Mouse (Mus musculus) heart, postnatal 36 days (tissue): ENCODE measurements at regions not wholly inside any gene's neighbourhood (a gene's known extent, or its start where the extent isn't known, plus 50 kb on each side); places are given as distances from the start of the nearest gene placed in this dataset.

Source experiments
- DNase-seq, 2 experiments: peaks; one replicate each; pipeline ENCODE4 v3.0.0; 2021 to 2022
- intact Hi-C: fragments of 180-260 bp; cut with DNase I; formaldehyde crosslinking; loops from one replicate; pipeline ENCODE4 v1.15.1; 2025

GRCm38 (mm10) chr13:64007688-64008087, 81.3 kb downstream of the Hsd17b3 start:
- intact Hi-C loops = no loop called here

GRCm38 (mm10) chr13:64002945-64003459, 86.0 kb downstream of the Hsd17b3 start:
- intact Hi-C loops = no loop called here

More at GRCm38 (mm10) chr13:64007688-64008087, 81.3 kb downstream of the Hsd17b3 start:
- no peak for DNase-seq

DNA sequence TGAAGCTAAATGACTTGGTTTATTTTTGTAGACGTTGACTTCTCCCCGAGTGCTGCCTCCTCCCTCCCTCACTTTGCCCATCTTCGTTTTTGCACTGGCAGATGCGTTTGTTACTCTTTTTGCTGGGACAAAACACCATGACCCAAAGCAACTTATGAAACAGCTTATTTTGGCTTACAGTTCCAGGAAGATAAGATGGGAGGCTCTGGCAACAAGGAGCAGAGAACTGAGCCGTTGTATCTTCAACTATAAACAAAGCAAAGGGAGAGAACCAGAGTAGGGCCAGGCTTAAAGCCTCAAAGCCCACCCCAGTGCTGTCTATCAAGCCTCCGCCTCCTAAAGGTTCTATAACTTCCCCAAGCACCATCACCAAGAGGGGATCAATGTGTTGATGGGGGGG, 88.7 kb downstream of the Hsd17b3 start:
- DNase-seq = no peak
- intact Hi-C loops = no loop called here

More at GRCm38 (mm10) chr13:64002945-64003459, 86.0 kb downstream of the Hsd17b3 start:
- DNase-seq = no peak

DNA sequence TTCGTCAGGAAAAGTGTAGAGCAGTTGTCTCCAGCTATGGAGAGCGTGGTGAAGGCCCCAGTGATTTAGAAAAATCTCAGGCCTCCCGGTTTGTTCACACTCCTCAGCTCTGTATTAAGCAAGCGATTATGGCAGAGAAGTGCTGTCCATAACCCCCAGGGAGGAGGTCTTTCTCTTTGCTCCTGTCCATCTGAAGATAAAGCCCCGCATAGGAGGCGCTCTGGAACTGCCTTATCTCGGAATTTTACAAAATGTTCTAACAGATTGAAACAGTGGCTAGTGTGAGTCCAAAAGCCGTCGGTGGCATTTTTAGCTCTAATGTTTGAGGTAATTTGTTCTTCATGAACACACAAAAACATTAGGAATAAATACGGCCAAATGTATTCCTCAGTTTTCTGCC, 90.4 kb downstream of the Hsd17b3 start:
- peak in 1 of 2 experiments; percentile 20 for DNase-seq
- intact Hi-C loops = no loop called here

GRCm38 (mm10) chr13:63993857-63994477, 95.1 kb downstream of the Hsd17b3 start:
- DNase-seq = no peak
- intact Hi-C loops = loop anchor here (5.0 kb wide), 1 partner anchor 297 kb away; no protein-coding TSS in a partner anchor

DNA sequence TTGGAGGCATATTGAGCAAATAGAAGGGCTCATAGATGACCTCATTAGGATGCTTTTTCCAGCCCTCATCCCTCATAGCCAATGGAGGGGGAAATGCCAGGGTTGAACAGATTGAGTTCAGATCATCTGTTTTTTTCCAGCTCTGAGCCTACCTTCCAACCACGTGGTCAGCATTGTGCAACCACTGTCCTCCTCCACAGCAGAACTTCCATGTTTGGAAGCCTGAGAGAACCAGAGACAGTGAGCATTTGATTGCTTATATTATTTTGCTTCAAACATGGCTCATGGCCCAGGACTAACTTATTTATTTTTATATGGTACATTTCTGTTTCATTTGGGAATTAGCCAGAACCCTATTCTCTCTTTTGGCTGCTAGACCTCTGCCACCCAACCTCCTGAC, 96.0 kb downstream of the Hsd17b3 start:
- intact Hi-C loops = loop anchor here (5.0 kb wide), 1 partner anchor 296 kb away; no protein-coding TSS in a partner anchor
- DNase-seq = no peak

DNA sequence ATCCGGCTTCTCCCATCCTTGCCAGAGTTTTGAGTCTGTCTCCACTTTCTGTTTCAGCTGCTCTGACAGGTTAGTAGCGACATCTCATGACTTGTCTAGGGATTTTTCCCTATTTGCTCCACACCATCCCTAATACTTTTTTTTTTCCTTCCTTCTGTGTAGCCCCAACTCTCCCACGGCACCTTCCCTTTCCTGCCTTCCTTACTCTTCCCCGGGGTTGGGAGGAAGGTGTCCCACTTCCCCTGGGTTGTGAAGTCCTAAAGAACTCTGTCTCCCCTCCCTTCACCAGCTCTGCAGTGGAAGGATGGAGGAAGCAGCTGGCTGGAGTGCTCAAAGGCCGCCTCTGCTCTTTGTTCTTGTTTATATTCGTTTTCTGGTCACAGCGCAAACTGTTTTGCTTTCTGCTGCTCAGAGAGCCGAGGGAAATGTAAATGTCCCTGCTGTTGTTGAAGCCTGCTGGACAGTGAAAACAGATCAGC, 98.5 kb downstream of the Hsd17b3 start:
- no peak for DNase-seq
- intact Hi-C loops = loop anchor here (5.0 kb wide), 1 partner anchor 293 kb away; no protein-coding TSS in a partner anchor

DNA sequence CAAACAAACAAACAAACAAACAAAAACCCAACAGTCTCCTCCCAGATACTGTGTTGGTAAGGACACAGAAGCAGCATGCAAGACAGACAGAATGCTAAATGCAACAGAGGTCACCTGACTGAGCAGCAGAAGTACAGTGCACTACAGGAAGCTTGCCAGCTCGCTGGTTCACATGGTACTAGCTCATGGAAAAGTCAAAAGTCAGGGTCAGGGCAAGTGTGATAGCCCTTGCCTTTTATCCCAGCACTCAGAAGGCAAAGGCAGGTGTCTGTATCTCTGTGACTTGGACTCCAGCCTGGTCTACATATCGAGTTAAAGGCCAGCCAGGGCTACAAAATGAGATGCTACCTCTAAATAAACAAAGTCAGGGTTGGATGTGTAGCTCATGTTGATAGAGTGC, 99.3 kb downstream of the Hsd17b3 start:
- intact Hi-C loops = loop anchor here (5.0 kb wide), 3 partner anchors 292 to 427 kb away; no protein-coding TSS in a partner anchor
- DNase-seq = no peak

DNA sequence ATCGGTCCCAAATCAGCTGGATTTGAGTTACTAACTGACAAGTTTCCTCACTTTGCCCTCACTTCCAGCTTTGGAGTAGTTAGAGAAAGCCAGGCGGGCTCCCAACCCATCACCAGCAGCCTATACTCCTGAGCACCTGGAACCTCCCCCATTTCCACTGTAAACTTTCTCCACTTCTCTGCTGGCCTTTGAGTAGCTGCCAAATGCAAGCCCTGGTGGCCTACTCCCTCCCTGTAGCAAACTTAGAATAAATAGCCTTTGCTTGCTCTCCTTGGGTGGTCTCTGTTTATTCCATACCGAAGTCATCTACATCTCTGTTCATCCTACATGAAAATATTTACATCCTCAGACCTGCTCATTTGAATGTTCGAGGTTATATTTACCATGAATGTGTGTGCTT, 100.8 kb downstream of the Hsd17b3 start:
- no peak for DNase-seq
- intact Hi-C loops = loop anchor here (5.0 kb wide), 2 partner anchors 346 to 426 kb away; no protein-coding TSS in a partner anchor

DNA sequence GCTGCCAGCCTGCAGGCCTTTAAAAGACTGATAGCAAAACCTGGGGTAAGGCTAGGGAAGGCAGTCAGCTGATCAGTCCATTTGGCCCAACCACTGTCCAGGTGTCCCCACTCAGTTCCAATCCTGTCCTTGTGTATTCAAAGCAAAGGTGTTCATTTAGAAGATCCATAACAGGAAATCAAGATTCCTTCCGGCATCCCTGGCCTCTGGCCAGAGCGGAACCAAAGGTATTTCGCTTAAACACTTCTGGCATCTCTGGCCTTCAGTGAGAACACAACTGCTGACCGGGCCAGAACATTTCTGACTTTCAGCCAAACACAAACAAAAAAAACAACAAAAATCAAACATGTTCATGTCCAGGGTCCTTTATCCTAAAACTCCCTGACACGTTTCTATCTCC, 102.3 kb downstream of the Hsd17b3 start:
- DNase-seq = peak; percentile 52 to 72
- intact Hi-C loops = loop anchor here (1.0 to 5.0 kb wide), 3 partner anchors 84 to 424 kb away; no protein-coding TSS in a partner anchor

DNA sequence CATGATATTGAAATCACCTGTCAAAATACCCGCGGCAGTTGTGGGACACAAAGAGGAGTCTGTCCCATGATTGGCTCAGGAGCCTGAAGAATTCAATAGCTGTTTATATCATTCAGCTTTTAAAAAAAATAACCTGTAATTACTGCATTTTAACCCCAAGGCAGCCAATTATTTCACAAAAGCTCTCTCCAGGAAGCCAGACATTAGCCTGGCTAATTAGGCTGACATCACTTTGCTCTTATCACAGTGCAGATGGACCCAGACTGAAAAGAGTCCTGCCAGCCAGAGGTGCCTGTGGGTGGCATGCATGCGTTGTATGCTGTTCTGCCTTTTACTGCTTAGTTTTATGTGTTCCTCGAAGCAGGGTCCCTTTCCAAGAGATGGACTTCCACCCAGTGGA, 103.4 kb downstream of the Hsd17b3 start:
- DNase-seq = no peak
- intact Hi-C loops = loop anchor here (2.0 to 5.0 kb wide), 3 partner anchors 41 to 423 kb away; no protein-coding TSS in a partner anchor

GRCm38 (mm10) chr13:63985086-63985485, 103.9 kb downstream of the Hsd17b3 start:
- no peak for DNase-seq
- intact Hi-C loops = loop anchor here (2.0 to 5.0 kb wide), 3 partner anchors 40 to 423 kb away; no protein-coding TSS in a partner anchor

GRCm38 (mm10) chr13:63980012-63980691, 108.9 kb downstream of the Hsd17b3 start:
- DNase-seq = no peak
- intact Hi-C loops = no loop called here

- DNase-seq = no peak
- intact Hi-C loops = no loop called here
Measured at GRCm38 (mm10) chr13:63979581-63979980, 109.4 kb downstream of the Hsd17b3 start.

- intact Hi-C loops = no loop called here
- DNase-seq = no peak
Measured at GRCm38 (mm10) chr13:63969907-63970306, 119.1 kb downstream of the Hsd17b3 start.

GRCm38 (mm10) chr13:63968623-63969022, 120.4 kb downstream of the Hsd17b3 start:
- no peak for DNase-seq
- intact Hi-C loops = no loop called here

GRCm38 (mm10) chr13:63957098-63957497, 131.9 kb downstream of the Hsd17b3 start:
- intact Hi-C loops = no loop called here
- DNase-seq = no peak

- intact Hi-C loops = no loop called here
- no peak for DNase-seq
Measured at GRCm38 (mm10) chr13:63954305-63954704, 134.7 kb downstream of the Hsd17b3 start.

- DNase-seq = no peak
- intact Hi-C loops = no loop called here
Measured at GRCm38 (mm10) chr13:63951922-63952734, 136.9 kb downstream of the Hsd17b3 start.

DNA sequence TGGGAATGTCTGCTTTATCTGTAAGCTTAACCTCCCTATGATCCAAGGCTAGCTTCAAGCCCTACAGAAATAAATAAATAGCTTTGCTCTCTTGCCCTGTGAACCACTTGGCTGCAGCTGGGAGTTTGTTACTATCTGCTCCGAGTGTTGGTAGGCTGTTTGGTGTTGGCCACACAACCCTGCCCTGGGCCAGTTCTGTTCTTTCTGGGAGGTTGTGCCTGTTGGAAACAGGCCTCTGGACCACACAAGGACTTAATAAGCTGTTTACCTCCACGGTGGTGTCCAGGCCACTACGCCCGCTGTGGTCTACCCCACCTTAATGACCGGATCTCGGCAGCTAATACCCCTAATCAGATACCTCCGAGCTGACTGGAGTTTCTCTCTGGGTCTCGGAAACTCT, 136.1 kb downstream of the Ercc6l2 start:
- DNase-seq = no peak
- intact Hi-C loops = no loop called here
